Mouse (Mus musculus) spleen, adult 2 months (tissue): ENCODE results near the gene Pnmal1.

ENCODE experiments used
- CTCF ChIP-seq: fragments of 200-500 bp; IDR thresholded peaks from 2 replicates; pipeline ENCODE4 v1.5.1; 2011; ENCODE audit warnings: mild to moderate bottlenecking, inconsistent platforms; ENCODE audit not compliant: insufficient read depth, insufficient read length, insufficient replicate concordance; ENCODE audit errors: extremely low read depth
- POLR2A ChIP-seq: fragments of 200-500 bp; IDR thresholded peaks from 2 replicates; pipeline ENCODE4 v1.6.1; 2011; ENCODE audit warnings: low read depth, low read length, inconsistent platforms

GRCm38 (mm10) chr7:16999233-16999632, 39.8 kb downstream of the Pnmal1 start:
- TF ChIP-seq POLR2A (no peak), CTCF (no peak)
